Mouse (Mus musculus) hematopoietic stem cell, adult 5-6 weeks (primary cell): ENCODE data around the gene Ptges. TPM values are rescaled to one million over a fixed set of nuclear protein-coding genes. Genes with fewer than 3 reads are reported as not detected.

ENCODE experiments used
- ATAC-seq, 2 experiments: fragments of 125-278 bp in 1 of 2; replicated peaks in 1 of 2; 2 replicates each; pipeline ENCODE4 v1.8.0; 2016 to 2017; ENCODE audit warnings: inconsistent platforms in 2 of 2, mild to moderate bottlenecking in 2 of 2, moderate number of reproducible peaks in 2 of 2, low read depth in 1 of 2, moderate TSS enrichment in 1 of 2; ENCODE audit not compliant: low FRiP score in 2 of 2, poor library complexity in 2 of 2, severe bottlenecking in 2 of 2, insufficient read depth in 1 of 2, low TSS enrichment in 1 of 2
- total RNA-seq: library from RNA; stranded (forward); fragments of 172-1452, 232-1000 nt; gene quantifications from 2 replicates; pipeline ENCODE4 v1.2.3, GENCODE M21; 2017

The Ptges gene
- total RNA-seq, 1 experiment from 2014 or later, result 0.25 TPM

- ATAC-seq, result no peak
Measured at GRCm38 (mm10) chr2:30875621-30876432, 53.8 kb downstream of the Ptges start.

DNA sequence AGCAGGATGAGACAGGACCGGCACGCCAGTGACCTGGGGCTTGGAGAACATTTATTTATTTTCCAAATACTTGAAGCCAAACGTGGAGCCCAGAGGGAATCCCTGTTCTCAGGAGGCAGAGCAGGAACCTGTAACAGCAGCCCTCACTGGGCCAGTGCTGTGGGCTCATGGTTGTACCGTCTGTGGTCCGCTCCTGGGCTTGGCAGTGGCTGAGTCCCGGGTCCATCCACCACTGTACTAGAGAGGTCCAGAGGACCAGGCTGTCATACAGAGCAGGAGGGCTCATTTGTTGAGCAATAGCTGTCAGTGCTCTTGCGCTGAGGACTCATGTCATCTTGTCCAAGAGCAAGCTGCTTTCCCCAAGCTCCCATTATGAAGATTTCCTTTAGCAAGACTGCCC is 54.6 kb downstream of the Ptges start:
- no peak for ATAC-seq

- no peak for ATAC-seq
Measured at GRCm38 (mm10) chr2:30874445-30874844, 55.2 kb downstream of the Ptges start.

GRCm38 (mm10) chr2:30872669-30873068 is 57.0 kb downstream of the Ptges start:
- ATAC-seq, result no peak

DNA sequence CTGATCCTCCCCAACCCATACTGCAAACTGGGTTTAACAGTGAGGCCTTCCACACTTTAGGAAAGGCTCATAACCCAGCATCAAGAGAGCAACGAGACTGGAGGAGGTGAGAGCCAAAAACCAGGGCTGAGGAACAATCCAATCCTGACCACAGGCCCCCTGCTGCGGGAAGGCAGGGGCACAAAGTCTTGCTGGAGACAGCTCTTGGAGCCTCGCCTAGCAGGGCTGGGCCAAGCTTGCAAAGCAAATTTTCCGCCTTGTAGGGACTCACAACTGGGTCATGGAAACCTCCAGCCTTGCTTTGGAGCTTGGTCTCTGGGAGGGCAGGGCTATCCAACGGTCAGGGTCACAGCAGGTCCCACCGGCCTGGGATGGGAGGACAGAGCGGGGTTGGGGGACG is 58.8 kb downstream of the Ptges start:
- ATAC-seq, result no peak

GRCm38 (mm10) chr2:30865426-30865825 is 64.2 kb downstream of the Ptges start:
- no peak for ATAC-seq

DNA sequence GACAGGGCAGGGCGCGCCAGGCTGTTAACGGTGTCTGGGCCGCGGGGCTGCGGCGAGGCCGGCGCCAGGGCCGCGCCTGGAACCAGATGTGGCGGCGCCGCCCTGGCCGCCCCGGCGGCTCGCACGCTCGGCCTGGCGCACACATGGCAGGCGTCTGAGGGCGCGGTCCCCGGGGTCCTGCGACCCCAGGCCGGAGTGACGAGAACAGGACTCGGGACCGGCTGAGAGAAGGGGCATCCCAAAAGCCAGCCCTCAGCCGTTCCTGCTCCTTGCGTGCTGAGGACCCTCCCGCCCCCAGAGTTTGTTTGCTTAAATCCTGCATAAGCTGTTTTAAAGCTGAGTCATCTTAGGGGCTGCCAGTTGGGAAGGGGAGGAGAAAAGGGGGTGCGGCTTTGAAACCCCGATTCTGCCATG is 64.7 kb downstream of the Ptges start:
- no peak; a peak in 1 of 4 replicates for ATAC-seq

DNA sequence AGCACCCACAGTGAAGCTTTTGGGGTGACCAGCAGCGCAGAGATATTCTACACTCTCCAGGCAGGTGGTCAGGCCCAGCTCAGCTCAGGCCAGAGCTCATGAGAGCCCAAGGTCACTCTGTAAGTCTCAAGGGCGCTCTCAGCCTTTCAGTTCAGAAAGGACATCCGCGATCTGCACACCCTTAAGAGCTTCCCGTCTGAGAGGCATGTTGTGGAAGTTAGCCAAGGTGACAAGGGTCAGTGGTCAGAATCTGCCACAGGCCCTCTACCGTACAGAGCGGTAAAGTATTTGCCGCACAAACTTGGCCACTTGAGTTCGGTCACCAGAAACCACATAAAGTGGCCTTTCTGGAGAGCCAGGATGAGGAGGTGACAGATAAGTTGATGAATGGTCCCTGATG is 66.1 kb downstream of the Ptges start:
- no peak for ATAC-seq

DNA sequence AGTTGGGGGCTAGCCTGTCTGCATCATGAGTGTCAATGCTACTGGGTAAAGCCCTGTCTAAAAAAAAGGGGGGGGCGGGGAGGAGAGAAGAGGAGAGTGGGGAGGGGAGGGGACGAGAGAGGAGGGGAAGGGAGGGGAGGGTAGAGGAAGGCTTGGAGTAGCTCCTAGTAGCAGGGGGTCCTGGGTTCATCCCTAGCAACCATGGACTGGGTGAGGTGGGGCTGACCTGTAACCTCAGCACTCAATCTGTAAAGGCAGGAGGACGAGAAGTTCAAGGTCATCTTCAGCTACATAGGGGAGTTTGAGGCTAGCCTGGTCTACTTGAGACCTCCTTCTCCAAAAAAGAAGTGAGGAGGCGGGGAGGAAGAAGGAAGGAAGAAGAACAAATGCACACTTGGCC is 67.6 kb downstream of the Ptges start:
- ATAC-seq, result no peak

DNA sequence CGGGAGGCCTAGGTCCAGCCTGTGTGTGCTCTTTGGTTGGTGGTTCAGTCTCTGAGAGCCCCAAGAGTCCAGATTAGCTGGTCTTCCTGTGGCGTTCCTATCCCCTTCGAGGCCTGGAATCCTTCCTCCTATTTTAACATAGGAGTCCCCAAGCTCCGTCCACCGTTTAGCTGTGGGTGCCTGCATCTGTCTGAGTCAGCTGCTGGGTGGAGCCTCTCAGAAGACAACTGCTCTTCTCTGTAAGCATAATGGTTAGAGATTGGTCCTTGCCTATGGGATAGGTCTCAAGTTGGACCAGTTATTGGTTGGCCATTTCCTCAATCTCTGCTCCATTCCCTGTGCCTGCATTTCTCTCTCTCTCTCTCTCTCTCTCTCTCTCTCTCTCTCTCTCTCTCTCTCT is 69.9 kb downstream of the Ptges start:
- no peak for ATAC-seq

- ATAC-seq, result no peak
Measured at GRCm38 (mm10) chr2:30857076-30857475, 72.6 kb downstream of the Ptges start.

- no peak for ATAC-seq
Measured at GRCm38 (mm10) chr2:30852771-30853313, 76.8 kb downstream of the Ptges start.

- no peak for ATAC-seq
Measured at GRCm38 (mm10) chr2:30850581-30850980, 79.1 kb downstream of the Ptges start.

DNA sequence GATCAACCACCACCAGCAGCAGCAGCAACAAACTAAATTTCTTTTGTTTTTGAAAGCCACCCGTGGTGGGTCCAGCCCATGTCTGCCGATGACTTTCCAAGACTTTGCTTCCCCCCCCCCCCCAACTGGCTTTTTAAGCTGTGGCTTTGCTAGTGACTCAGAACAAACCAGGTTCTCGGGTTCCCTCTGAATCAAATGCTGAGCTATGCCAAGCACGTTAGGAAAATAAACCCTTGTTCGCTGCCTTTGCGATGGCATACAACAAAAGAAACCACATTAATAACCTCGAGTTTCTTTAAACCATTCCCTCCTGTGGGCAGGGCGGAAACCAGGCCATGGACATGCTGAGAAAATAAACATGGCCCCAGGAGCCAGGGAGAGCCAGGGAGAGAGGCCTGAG is 81.5 kb downstream of the Ptges start:
- no peak for ATAC-seq

- no peak for ATAC-seq
Measured at GRCm38 (mm10) chr2:30846723-30847122, 82.9 kb downstream of the Ptges start.

GRCm38 (mm10) chr2:30846236-30846635 is 83.4 kb downstream of the Ptges start:
- ATAC-seq, result no peak

DNA sequence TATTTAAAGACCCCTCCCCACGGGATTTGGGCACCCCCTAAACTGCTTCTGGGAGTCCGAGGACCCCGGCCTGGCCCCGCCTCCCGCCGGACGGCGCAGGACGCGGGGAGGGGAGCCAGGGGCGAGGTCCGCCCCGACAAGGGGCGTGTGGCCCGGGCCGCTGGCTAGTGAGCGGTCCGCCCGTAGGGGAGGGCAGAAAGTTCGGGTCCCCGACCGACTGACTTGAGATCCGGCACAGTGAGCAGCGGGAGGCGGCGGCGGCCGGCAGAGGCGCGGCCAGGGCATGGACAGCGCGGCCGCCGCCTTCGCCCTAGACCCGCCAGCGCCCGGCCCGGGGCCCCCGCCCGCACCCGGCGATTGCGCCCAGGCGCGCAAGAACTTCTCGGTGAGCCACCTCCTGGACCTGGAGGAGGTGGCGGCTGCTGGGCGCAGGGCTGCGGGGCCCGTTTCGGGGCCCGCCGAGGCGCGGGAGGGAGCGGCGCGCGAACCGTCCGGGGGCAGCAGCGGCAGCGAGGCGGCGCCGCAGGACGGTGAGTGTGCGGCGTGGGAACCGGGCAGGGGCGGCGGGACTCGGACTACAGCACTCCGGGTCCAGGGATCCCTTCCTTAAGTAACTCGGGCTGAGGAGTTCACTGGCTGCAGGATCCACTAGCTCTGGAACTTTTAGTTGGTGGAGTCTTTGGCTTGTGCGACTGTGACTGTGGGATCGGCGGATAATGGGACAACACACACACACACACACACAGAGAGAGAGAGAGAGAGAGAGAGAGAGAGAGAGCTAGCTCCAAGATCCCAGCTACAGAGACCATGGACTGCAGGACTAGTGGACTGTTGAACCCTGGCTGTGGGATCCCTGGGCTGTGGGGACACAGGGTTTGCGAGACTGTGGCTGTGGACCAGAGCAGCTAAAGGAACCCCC is 84.3 kb downstream of the Ptges start:
- ATAC-seq, result peak in 1 of 2 experiments; percentile 34; a peak in 1 of 4 replicates

- ATAC-seq, result no peak
Measured at GRCm38 (mm10) chr2:30842615-30843014, 87.0 kb downstream of the Ptges start.
